Mouse (Mus musculus): ENCODE data around the gene Arl5c. TPM values are rescaled to one million over a fixed set of nuclear protein-coding genes. Genes with fewer than 3 reads are reported as not detected.

Arl5c gene
- polyA plus RNA-seq, 2 experiments from 2014 or later: 70.4 to 78.5 TPM

- ATAC-seq: no peak
Measured at GRCm38 (mm10) chr11:97955915-97956314, 40.1 kb downstream of the Arl5c start.

- ATAC-seq: peak; percentile 97
Measured at GRCm38 (mm10) chr11:97955146-97955902, 40.7 kb downstream of the Arl5c start.

- no peak for ATAC-seq
Measured at GRCm38 (mm10) chr11:97954469-97955141, 41.4 kb downstream of the Arl5c start.

GRCm38 (mm10) chr11:97953939-97954275 is 42.1 kb downstream of the Arl5c start:
- ATAC-seq: no peak

- ATAC-seq: no peak
Measured at GRCm38 (mm10) chr11:97953179-97953938, 42.6 kb downstream of the Arl5c start.

GRCm38 (mm10) chr11:97952367-97953006 is 43.5 kb downstream of the Arl5c start:
- ATAC-seq: no peak

GRCm38 (mm10) chr11:97949703-97950475 is 46.1 kb downstream of the Arl5c start:
- ATAC-seq: peak; percentile 58

GRCm38 (mm10) chr11:97947426-97947825 is 48.6 kb downstream of the Arl5c start:
- no peak for ATAC-seq

GRCm38 (mm10) chr11:97945738-97946289 is 50.2 kb downstream of the Arl5c start:
- peak; percentile 78 for ATAC-seq

GRCm38 (mm10) chr11:97945031-97945430 is 51.0 kb downstream of the Arl5c start:
- ATAC-seq: no peak

- ATAC-seq: no peak
Measured at GRCm38 (mm10) chr11:97943256-97943655, 52.7 kb downstream of the Arl5c start.

GRCm38 (mm10) chr11:97942420-97943111 is 53.4 kb downstream of the Arl5c start:
- no peak for ATAC-seq

Other genes starting within 250 kb of the Arl5c start
- 10 to 100 TPM; 21.3 to 22.8 TPM for gene Cwc25, start 229.6 kb downstream of the Arl5c start, polyA plus RNA-seq (2017; shearing (Covaris generic))
- under 1 TPM in 1 of 2 experiments, not detected in 1; 0.74 TPM for gene 1700001P01Rik, start 220.3 kb downstream of the Arl5c start, polyA plus RNA-seq (2017; shearing (Covaris generic))
- 1,000 to 10,000 TPM; 1,077 to 1,095 TPM for gene Rpl23, start 213.7 kb downstream of the Arl5c start, polyA plus RNA-seq (2017; shearing (Covaris generic))
- 10 to 100 TPM; 44.4 to 52.4 TPM for gene Lasp1, start 197.2 kb downstream of the Arl5c start, polyA plus RNA-seq (2017; shearing (Covaris generic))
- gene B230217C12Rik, start 155.4 kb downstream of the Arl5c start, polyA plus RNA-seq (2017; shearing (Covaris generic)): 1 to 10 TPM; 1.6 to 1.7 TPM
- gene Fbxo47, start 112.0 kb downstream of the Arl5c start, polyA plus RNA-seq (2017; shearing (Covaris generic)): under 1 TPM; 0.29 to 0.74 TPM
- 1 to 10 TPM; 5.8 to 6.4 TPM for gene Plxdc1, start 9.7 kb downstream of the Arl5c start, polyA plus RNA-seq (2017; shearing (Covaris generic))
- gene Cacnb1, start 26.9 kb upstream of the Arl5c start, polyA plus RNA-seq (2017; shearing (Covaris generic)): 1 to 10 TPM; 1.4 to 2.9 TPM
- 1,000 to 10,000 TPM; 3,386 to 3,946 TPM for gene Rpl19, start 30.5 kb upstream of the Arl5c start, polyA plus RNA-seq (2017; shearing (Covaris generic))
- gene Stac2, start 57.3 kb upstream of the Arl5c start, polyA plus RNA-seq (2017; shearing (Covaris generic)): under 1 TPM in 1 of 2 experiments, not detected in 1; 0.37 TPM
- gene Fbxl20, start 154.2 kb upstream of the Arl5c start, polyA plus RNA-seq (2017; shearing (Covaris generic)): 1 to 10 TPM; 7.7 to 8.4 TPM
- 10 to 100 TPM; 60.6 to 70.5 TPM for gene Med1, start 197.1 kb upstream of the Arl5c start, polyA plus RNA-seq (2017; shearing (Covaris generic))
- gene Cdk12, start 206.9 kb upstream of the Arl5c start, polyA plus RNA-seq (2017; shearing (Covaris generic)): 10 to 100 TPM; 24.6 to 24.9 TPM